Mouse (Mus musculus) heart, adult 2 months (tissue): ENCODE measurements around the gene Ace3. TPM values are rescaled to one million over a fixed set of nuclear protein-coding genes. Genes with fewer than 3 reads are reported as not detected.

Source experiments
- DNase-seq, 2 experiments: peaks; one replicate each; pipeline ENCODE4 v3.0.0; 2021
- H3K27ac ChIP-seq: fragments of 200-600 bp; 2 replicates; pipeline ENCODE4 v1.8.1; 2022
- H3K27me3 ChIP-seq: fragments of 200-500 bp; 2 replicates; pipeline ENCODE4 v1.6.1; 2012; ENCODE audit warnings: mild to moderate bottlenecking, low read length, inconsistent platforms, mixed read lengths; ENCODE audit not compliant: control insufficient read depth, insufficient read depth
- H3K36me3 ChIP-seq: fragments of 200-500 bp; 2 replicates; pipeline ENCODE4 v1.6.1; 2012; ENCODE audit warnings: low read length, inconsistent platforms; ENCODE audit not compliant: control insufficient read depth, insufficient read depth
- H3K4me1 ChIP-seq: fragments of 200-500 bp; 2 replicates; pipeline ENCODE4 v1.6.1; 2011; ENCODE audit warnings: low read length; ENCODE audit not compliant: control insufficient read depth, insufficient read depth
- H3K4me3 ChIP-seq: fragments of 200-600 bp; 2 replicates; pipeline ENCODE4 v1.8.1; 2022
- H3K79me2 ChIP-seq: fragments of 200-500 bp; replicated peaks from 2 replicates; pipeline ENCODE4 v1.6.1; 2012; ENCODE audit warnings: mild to moderate bottlenecking, inconsistent platforms, low read length, moderate library complexity, mixed read lengths; ENCODE audit not compliant: control insufficient read depth, insufficient read depth
- H3K9ac ChIP-seq: fragments of 200-500 bp; 2 replicates; pipeline ENCODE4 v1.6.1; 2012; ENCODE audit warnings: low read depth, mild to moderate bottlenecking, control low read depth, inconsistent platforms, low read length, mixed read lengths
- CTCF ChIP-seq: fragments of 200-600 bp; IDR thresholded peaks from 2 replicates; pipeline ENCODE4 v1.8.1; 2022; ENCODE audit warnings: antibody characterized with exemption, mild to moderate bottlenecking, moderate library complexity
- EP300 ChIP-seq: fragments of 200-500 bp; IDR thresholded peaks from 2 replicates; pipeline ENCODE4 v1.6.1; 2011; ENCODE audit warnings: low read depth, low read length, control low read depth; ENCODE audit not compliant: insufficient read depth
- POLR2A ChIP-seq: fragments of 200-500 bp; IDR thresholded peaks from 2 replicates; pipeline ENCODE4 v1.6.1; 2011; ENCODE audit warnings: mild to moderate bottlenecking, low read depth, low read length, control low read depth; ENCODE audit not compliant: insufficient read depth
- WGBS: fragments of 180-500 bp; shearing (Covaris S2); methylation state at CpG from one replicate; pipeline ENCODE4 v1.1.7; 2018; 5-methylcytosine and 5-hydroxymethylcytosine counted together
- intact Hi-C: fragments of 180-260 bp; cut with DNase I; formaldehyde crosslinking; loops from one replicate; pipeline ENCODE4 v1.15.1; 2025
- polyA plus RNA-seq: library from polyadenylated mRNA; depleted of rRNA; stranded (reverse); fragments of >200 nt; gene quantifications from 2 replicates; pipeline ENCODE4 v1.2.3, GENCODE M21; 2012
- total RNA-seq, 2 experiments: library from RNA; stranded (reverse); gene quantifications; 2 replicates each; pipeline ENCODE4 v1.2.3; 2021

Gene Ace3
- total and polyA plus RNA-seq, 3 experiments, result not detected

DNA sequence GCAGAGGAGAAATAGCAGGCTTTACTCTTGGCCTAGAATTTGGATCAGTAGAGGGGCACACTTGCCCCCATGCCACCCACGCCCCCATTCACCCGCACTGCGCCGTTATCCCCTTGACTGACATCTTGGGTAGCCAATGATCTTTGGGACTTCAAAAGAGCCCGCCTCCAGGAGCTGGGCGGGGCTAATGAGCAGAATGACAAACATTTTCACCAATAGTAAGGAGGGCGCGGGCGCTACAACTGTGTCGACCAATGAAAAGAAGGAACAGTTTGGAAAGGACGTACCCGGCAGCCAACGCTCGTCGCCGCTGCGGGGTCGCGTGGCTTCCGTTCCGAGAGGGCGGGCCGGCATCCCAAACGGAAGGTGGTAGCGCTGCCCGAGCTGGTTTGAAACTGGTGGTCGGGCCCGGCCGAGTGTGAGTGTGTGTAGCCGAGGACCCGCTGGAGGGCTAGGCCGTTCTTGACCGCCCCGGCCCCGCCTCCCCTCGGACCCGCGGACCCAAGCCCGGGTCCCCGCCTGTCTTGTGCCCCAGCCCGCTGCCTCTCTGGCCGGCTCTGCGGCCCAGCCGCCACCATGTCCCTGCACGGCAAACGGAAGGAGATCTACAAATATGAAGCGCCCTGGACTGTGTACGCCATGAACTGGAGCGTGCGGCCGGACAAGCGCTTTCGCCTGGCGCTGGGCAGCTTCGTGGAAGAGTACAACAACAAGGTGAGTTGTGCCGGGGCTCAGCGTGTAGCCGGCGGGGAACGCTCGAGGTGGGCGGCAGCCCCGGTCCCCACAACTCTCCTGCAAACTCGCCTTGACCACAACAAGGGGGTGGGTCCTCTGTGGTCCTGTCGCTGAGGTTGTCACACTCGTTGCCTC, 42.3 kb downstream of the Ace3 start, which contains the start of gene Dcaf7:
Dcaf7 (plus strand) TSS at position 325 of the 870 bp plus-strand sequence.
- Histone ChIP-seq H3K36me3 (no peaks in the 10 kb centered on the region; the same call in 1 of the 2 replicates), H3K4me3 (peak within 1 kb of the TSS; percentile 99), H3K27ac (peak within 1 kb of the TSS; percentile 84), H3K9ac (peak within 1 kb of the TSS; percentile 88), H3K27me3 (no peaks in the 10 kb centered on the region), H3K79me2 (peaks cover 7% of the 10 kb centered on the region), H3K4me1 (no peaks in the 10 kb centered on the region; the same call in none of the 2 replicates)
- no peak for TF ChIP-seq CTCF
- TF ChIP-seq POLR2A, result peak; percentile 63
- TF ChIP-seq EP300, result 0 out of 2 replicates have a peak, but pooled peaks have one; percentile 28
- under 1% methylated on average over 66 of the region's 66 CpGs for WGBS
- DNase-seq, result peak; percentile 97 to 99
- intact Hi-C loops, result no loop called here

DNA sequence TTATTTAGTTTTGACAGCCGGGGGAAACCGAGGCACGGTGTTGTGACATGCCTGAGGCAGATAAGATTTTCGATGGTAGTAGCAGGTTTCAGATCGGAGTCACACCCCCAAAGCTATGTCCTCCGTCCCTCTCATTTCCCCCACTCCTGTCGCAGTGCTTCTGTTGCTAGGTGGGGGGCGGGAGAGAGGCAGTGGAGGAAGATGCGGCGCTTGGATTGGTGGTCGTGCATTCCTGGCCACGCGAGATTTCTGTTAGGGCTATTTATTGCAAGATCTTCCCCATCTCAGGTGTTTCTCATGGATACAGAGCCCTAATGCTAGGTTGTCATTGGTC, 42.9 kb downstream of the Ace3 start:
- Histone ChIP-seq H3K27ac (peak overlapping the region; percentile 84), H3K79me2 (peaks cover 7% of the 10 kb centered on the region), H3K27me3 (no peaks in the 10 kb centered on the region), H3K36me3 (no peaks in the 10 kb centered on the region; the same call in 1 of the 2 replicates), H3K4me1 (no peaks in the 10 kb centered on the region; the same call in none of the 2 replicates), H3K9ac (peak overlapping the region; percentile 88), H3K4me3 (peak overlapping the region; percentile 99)
- no peak for DNase-seq
- WGBS, result under 1% methylated on average over 13 of the region's 13 CpGs
- TF ChIP-seq POLR2A (no peak), EP300 (no peak), CTCF (no peak)
- intact Hi-C loops, result no loop called here

DNA sequence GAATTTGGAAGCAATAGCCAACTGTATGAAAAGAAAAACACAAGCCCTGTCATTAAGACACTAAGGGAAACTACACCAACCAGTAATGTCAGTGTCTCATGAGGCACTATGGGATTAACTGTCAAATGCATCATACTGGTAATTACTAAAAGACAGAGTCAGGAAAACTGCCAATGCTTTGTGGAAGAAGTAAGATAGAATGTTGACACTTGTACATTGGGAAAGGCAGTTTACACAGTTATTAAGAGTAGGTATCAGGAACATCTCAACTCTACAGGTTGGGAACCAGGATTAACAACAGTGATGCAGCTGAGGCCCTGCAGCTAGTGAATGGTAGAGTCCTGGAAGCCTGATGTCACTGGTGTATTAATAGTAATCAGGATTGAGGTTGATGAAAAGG, 49.9 kb downstream of the Ace3 start:
- Histone ChIP-seq H3K4me1 (0 out of 2 replicates have a peak, but pooled peaks cover 2% of the 10 kb centered on the region), H3K27ac (no peak overlapping the region), H3K79me2 (peaks cover 7% of the 10 kb centered on the region), H3K36me3 (no peaks in the 10 kb centered on the region), H3K9ac (no peak overlapping the region), H3K4me3 (no peak overlapping the region), H3K27me3 (no peaks in the 10 kb centered on the region)
- intact Hi-C loops, result no loop called here
- TF ChIP-seq POLR2A (no peak), CTCF (no peak), EP300 (no peak)
- no peak for DNase-seq

DNA sequence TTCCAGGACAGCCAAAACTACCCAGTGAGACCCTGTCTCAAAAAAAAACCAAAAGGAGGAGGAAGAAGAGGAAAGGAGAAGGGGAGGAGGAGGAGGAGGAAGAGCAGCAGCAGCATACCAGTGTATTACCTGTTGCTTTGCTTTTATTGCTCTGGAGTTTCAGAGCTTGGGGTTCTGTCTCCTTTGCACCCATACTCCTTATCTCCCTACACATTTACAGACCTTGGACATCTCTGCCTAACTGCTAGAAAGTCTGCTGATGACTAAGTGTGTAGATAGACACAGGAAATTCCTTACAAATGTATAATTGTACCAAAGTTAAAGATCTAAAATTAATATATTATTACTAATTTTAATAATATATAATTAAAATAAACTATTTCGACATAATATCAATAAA, 50.8 kb downstream of the Ace3 start:
- Histone ChIP-seq H3K27ac (no peak overlapping the region), H3K27me3 (no peaks in the 10 kb centered on the region), H3K36me3 (no peaks in the 10 kb centered on the region), H3K4me3 (no peak overlapping the region), H3K4me1 (0 out of 2 replicates have a peak, but pooled peaks cover 2% of the 10 kb centered on the region), H3K9ac (no peak overlapping the region), H3K79me2 (peaks cover 6% of the 10 kb centered on the region)
- intact Hi-C loops, result no loop called here
- DNase-seq, result no peak
- 93% methylated on average over 1 of the region's 1 CpGs for WGBS
- no peak for TF ChIP-seq POLR2A
- no peak for TF ChIP-seq CTCF
- TF ChIP-seq EP300, result no peak

DNA sequence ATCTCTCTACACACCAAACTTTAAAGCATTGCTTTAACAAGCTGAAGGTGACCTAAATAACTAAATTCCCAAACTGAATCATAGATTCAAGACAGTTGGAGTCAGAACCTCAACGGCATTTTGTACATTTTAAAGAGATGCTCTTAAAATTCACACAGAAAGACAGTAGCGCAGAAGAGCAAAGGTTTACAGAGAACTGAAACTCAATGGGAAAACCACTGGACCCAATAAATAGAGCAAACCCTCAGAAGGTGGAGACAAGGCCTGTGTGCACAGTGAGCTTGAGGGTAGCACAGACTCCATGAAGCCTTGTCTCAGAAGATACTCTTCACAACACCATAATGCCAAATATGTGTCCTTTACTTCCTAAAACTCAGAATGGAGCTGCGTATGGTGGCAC, 51.3 kb downstream of the Ace3 start:
- TF ChIP-seq POLR2A (no peak), CTCF (no peak), EP300 (no peak)
- H3K4me3 ChIP-seq, result no peak overlapping the region
- WGBS, result 95% methylated on average over 3 of the region's 3 CpGs
- 0 out of 2 replicates have a peak, but pooled peaks cover 2% of the 10 kb centered on the region for H3K4me1 ChIP-seq
- no peaks in the 10 kb centered on the region for H3K27me3 ChIP-seq
- peaks cover 4% of the 10 kb centered on the region for H3K79me2 ChIP-seq
- H3K9ac ChIP-seq, result no peak overlapping the region
- DNase-seq, result no peak
- intact Hi-C loops, result no loop called here
- H3K27ac ChIP-seq, result no peak overlapping the region
- no peaks in the 10 kb centered on the region for H3K36me3 ChIP-seq

DNA sequence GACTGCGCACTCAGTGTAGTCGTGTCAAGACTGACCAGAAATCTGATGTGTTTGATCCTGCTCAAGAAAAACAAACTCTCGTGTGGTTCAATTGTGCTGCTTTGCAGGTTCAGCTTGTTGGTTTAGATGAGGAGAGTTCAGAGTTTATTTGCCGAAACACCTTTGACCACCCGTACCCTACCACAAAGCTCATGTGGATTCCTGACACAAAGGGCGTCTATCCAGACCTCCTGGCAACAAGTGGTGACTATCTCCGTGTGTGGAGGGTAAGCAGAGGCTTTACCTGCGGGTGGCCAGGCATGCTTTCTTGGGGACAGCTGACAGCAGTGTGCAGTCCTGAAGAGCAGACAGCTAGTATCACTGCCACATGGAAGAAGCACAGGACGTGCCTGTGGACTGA, 52.1 kb downstream of the Ace3 start:
- no peaks in the 10 kb centered on the region for H3K36me3 ChIP-seq
- 87% methylated on average over 9 of the region's 9 CpGs for WGBS
- no peak overlapping the region for H3K27ac ChIP-seq
- H3K79me2 ChIP-seq, result peaks cover 4% of the 10 kb centered on the region
- TF ChIP-seq EP300, result no peak
- no peak for TF ChIP-seq POLR2A
- no peak for TF ChIP-seq CTCF
- H3K9ac ChIP-seq, result no peak overlapping the region
- DNase-seq, result no peak
- H3K4me3 ChIP-seq, result no peak overlapping the region
- intact Hi-C loops, result no loop called here
- H3K4me1 ChIP-seq, result 0 out of 2 replicates have a peak, but pooled peaks cover 2% of the 10 kb centered on the region
- H3K27me3 ChIP-seq, result no peaks in the 10 kb centered on the region
